ENCODE assay signal across 24 mouse cellular contexts in genomic region chr6:124358953-124359352, GRCm38 (mm10). TPM values are rescaled to one million over a fixed set of nuclear protein-coding genes. Genes with fewer than 3 reads are reported as not detected.
DNase-seq lines count a peak whose midpoint lies in the region; ATAC-seq and TF ChIP-seq lines count a peak whose summit lies in the region.
"Had no signal": no experiment of that assay in that cellular context is flagged by ENCODE, and none has a peak within 500 bp of the region (broad histone marks: within the 10 kb centered on the region; RNA-seq: fewer than 3 reads in every experiment).

No protein-coding gene starts in this region.

- no peak for ATAC-seq in liver, embryonic 11.5 days (replicated peaks; ENCODE audit: low FRiP score)
- ATAC-seq in common myeloid progenitor, adult 5-6 weeks (replicated peaks; ENCODE audit: low read depth, poor library complexity, severe bottlenecking) = peak; percentile 72
- ATAC-seq in megakaryocyte, adult 5-6 weeks (ENCODE audit: poor library complexity, severe bottlenecking) = peak; percentile 82
- ATAC-seq: CD4-positive, CD25-positive, alpha-beta regulatory T cell, adult 4 months; forebrain, embryonic 16.5 days; intestine, embryonic 16.5 days had no signal

- H3K27ac ChIP-seq in liver, adult 2 months (replicated peaks; ENCODE audit: insufficient read depth, low read depth, low read length) = no peak overlapping the region
- H3K27ac ChIP-seq in liver, embryonic 11.5 days (ENCODE audit: low read depth, low read length) = no peak overlapping the region
- H3K27ac ChIP-seq: embryonic facial prominence, embryonic 12.5 days; forebrain, embryonic 12.5 days; heart, embryonic 15.5 days; hindbrain, embryonic 15.5 days had no signal

- DNase-seq in liver, adult 2 months (ENCODE audit: extremely low read depth, low read depth, low spot score) = peak; percentile 33
- DNase-seq in liver, embryonic 11.5 days (ENCODE audit: low spot score) = no peak
- DNase-seq in right cerebral cortex, postnatal 14 days = no peak
- no peak for DNase-seq in kidney, postnatal 25 days
- DNase-seq in cerebellum, adult 18-20 months = no peak
- DNase-seq: adrenal gland, postnatal 10 days; B cell, adult 2 months; cerebellum, adult 11-12 months; cerebellum, adult 9-11 months; cerebellum, postnatal 36 days; embryo, embryonic 11 days; gastrocnemius, postnatal 14 days; heart, postnatal 14 days had no signal

- no peak for TF ChIP-seq POLR2A in liver, adult 2 months (IDR thresholded peaks at IDR 0.05; ENCODE audit: extremely low read depth, insufficient read depth, low read length)

- TF ChIP-seq CTCF in liver, adult 2 months (IDR thresholded peaks at IDR 0.05; ENCODE audit: low read depth, low read length) = no peak

- H3K27me3 ChIP-seq in liver, adult 2 months (ENCODE audit: control insufficient read depth, insufficient read depth, low read length) = no peaks in the 10 kb centered on the region
- H3K27me3 ChIP-seq in liver, embryonic 11.5 days (replicated peaks; ENCODE audit: control insufficient read depth, insufficient read depth, low read length) = no peaks in the 10 kb centered on the region
- H3K27me3 ChIP-seq: embryonic facial prominence, embryonic 12.5 days; forebrain, embryonic 12.5 days; heart, embryonic 15.5 days; hindbrain, embryonic 15.5 days had no signal

- no peaks in the 10 kb centered on the region for H3K79me2 ChIP-seq in liver, adult 2 months (ENCODE audit: control insufficient read depth, insufficient read depth, low read length)

- H3K36me3 ChIP-seq in liver, adult 2 months (ENCODE audit: control insufficient read depth, insufficient read depth, low read length) = no peaks in the 10 kb centered on the region
- no peaks in the 10 kb centered on the region for H3K36me3 ChIP-seq in liver, embryonic 11.5 days (ENCODE audit: control insufficient read depth, insufficient read depth, low read length)
- H3K36me3 ChIP-seq: embryonic facial prominence, embryonic 12.5 days; forebrain, embryonic 12.5 days; heart, embryonic 15.5 days; hindbrain, embryonic 15.5 days had no signal

- no peaks in the 10 kb centered on the region for H3K9me3 ChIP-seq in liver, embryonic 11.5 days (ENCODE audit: control insufficient read depth, low read length)
- H3K9me3 ChIP-seq: embryonic facial prominence, embryonic 12.5 days; forebrain, embryonic 12.5 days; heart, embryonic 15.5 days; hindbrain, embryonic 15.5 days had no signal

- WGBS in liver, adult 2 months = 74% methylated on average over 6 of the region's 6 CpGs
- WGBS in liver, embryonic 11.5 days = 79% methylated on average over 6 of the region's 6 CpGs

- H3K4me3 ChIP-seq in liver, adult 2 months (ENCODE audit: insufficient read depth, low read depth, low read length) = no peak overlapping the region
- H3K4me3 ChIP-seq in liver, embryonic 11.5 days (ENCODE audit: low read depth, low read length) = no peak overlapping the region
- H3K4me3 ChIP-seq: embryonic facial prominence, embryonic 12.5 days; forebrain, embryonic 12.5 days; heart, embryonic 15.5 days; hindbrain, embryonic 15.5 days had no signal

- no peak overlapping the region for H3K9ac ChIP-seq in liver, adult 2 months (ENCODE audit: low read depth, low read length)
- no peak overlapping the region for H3K9ac ChIP-seq in liver, embryonic 11.5 days (ENCODE audit: low read depth, low read length)
- H3K9ac ChIP-seq: embryonic facial prominence, embryonic 12.5 days; forebrain, embryonic 12.5 days; heart, embryonic 15.5 days; hindbrain, embryonic 15.5 days had no signal

- no peak overlapping the region for H3K4me2 ChIP-seq in liver, embryonic 11.5 days
- H3K4me2 ChIP-seq: embryonic facial prominence, embryonic 12.5 days; forebrain, embryonic 12.5 days; heart, embryonic 11.5 days; heart, embryonic 15.5 days; hindbrain, embryonic 15.5 days had no signal

- no peaks in the 10 kb centered on the region for H3K4me1 ChIP-seq in liver, adult 2 months (ENCODE audit: control insufficient read depth, insufficient read depth, low read length)
- no peaks in the 10 kb centered on the region for H3K4me1 ChIP-seq in liver, embryonic 11.5 days (replicated peaks; ENCODE audit: control insufficient read depth, insufficient read depth, low read length)
- H3K4me1 ChIP-seq: embryonic facial prominence, embryonic 12.5 days; forebrain, embryonic 12.5 days; heart, embryonic 15.5 days; hindbrain, embryonic 15.5 days had no signal

RNA-seq across cellular contexts. Expression of gene Cd163, which starts 54.5 kb away (rescaled TPM):
- total RNA-seq in liver, adult 2 months (2014; rRNA removed) = 6.4 and 15.7 TPM in 2 replicates
- 1.1 TPM in 2 replicates for polyA plus RNA-seq in liver, adult 2 months (2012; rRNA removed)
- not detected in 2 replicates for polyA plus RNA-seq in liver, embryonic 11.5 days (2014; fragmentation: Nextera tagmentation; extraction: Ambion mirVana)
- total RNA-seq in common myeloid progenitor, adult 5-6 weeks (2017) = 2.0 and 5.8 TPM in 2 replicates
- total RNA-seq in megakaryocyte, adult 5-6 weeks (2015) = 2.2 TPM in 2 replicates
- total RNA-seq in megakaryocyte, adult 5-6 weeks (2017) = 3.7 and 4.0 TPM in 2 replicates
- polyA plus RNA-seq: embryonic facial prominence, embryonic 12.5 days; forebrain, embryonic 12.5 days; heart, embryonic 11.5 days; hindbrain, embryonic 11.5 days had no signal

RNA-seq across cellular contexts. Expression of gene Pex5, which starts 55.9 kb away (rescaled TPM):
- total RNA-seq in liver, adult 2 months (2014; rRNA removed) = 73.7 and 88.4 TPM in 2 replicates
- polyA plus RNA-seq in liver, adult 2 months (2012; rRNA removed) = 79.3 and 86.3 TPM in 2 replicates
- polyA plus RNA-seq in liver, embryonic 11.5 days (2014; fragmentation: Nextera tagmentation; extraction: Ambion mirVana) = 39.6 and 41.2 TPM in 2 replicates
- total RNA-seq in common myeloid progenitor, adult 5-6 weeks (2017) = 19.9 and 20.5 TPM in 2 replicates
- 16.1 and 16.8 TPM in 2 replicates for total RNA-seq in megakaryocyte, adult 5-6 weeks (2015)
- total RNA-seq in megakaryocyte, adult 5-6 weeks (2017) = 17.7 and 18.4 TPM in 2 replicates
